Mouse (Mus musculus) gonadal fat pad, adult 2 months (tissue): Measurements from ENCODE around the gene Gpha2. TPM values are rescaled to one million over a fixed set of nuclear protein-coding genes. Genes with fewer than 3 reads are reported as not detected.

Experiments used
- DNase-seq: peaks from one replicate; pipeline ENCODE4 v3.0.0-alpha.2; 2012; ENCODE audit warnings: low read depth
- polyA plus RNA-seq: library from polyadenylated mRNA; depleted of rRNA; stranded (reverse); fragments of >200 nt; gene quantifications from 2 replicates; pipeline ENCODE4 v1.2.3, GENCODE M21; 2012; rRNA removed

Gpha2 gene
- polyA plus RNA-seq, 1 experiment: 2.8 TPM

GRCm38 (mm10) chr19:6272738-6273137 lies 46.6 kb downstream of the Gpha2 start:
- DNase-seq: no peak

GRCm38 (mm10) chr19:6273592-6273991 lies 47.4 kb downstream of the Gpha2 start:
- no peak for DNase-seq

- no peak for DNase-seq
Observed at GRCm38 (mm10) chr19:6273998-6274608, 47.9 kb downstream of the Gpha2 start.

GRCm38 (mm10) chr19:6275740-6276389 lies 49.7 kb downstream of the Gpha2 start:
- no peak for DNase-seq

GRCm38 (mm10) chr19:6276426-6277421 lies 50.5 kb downstream of the Gpha2 start, which contains the start of gene Ehd1:
Gene Ehd1 (plus strand): TSS chr19:6276725.
- DNase-seq: no peak

Other genes with a start within 250 kb of the Gpha2 start
- gene Slc22a20, start 240.2 kb upstream of the Gpha2 start, polyA plus RNA-seq: not detected in 2 replicates
- gene Capn1, start 210.5 kb upstream of the Gpha2 start, polyA plus RNA-seq: 70.6 and 85.2 TPM in 2 replicates
- 55.6 and 104 TPM in 2 replicates for gene Syvn1, start 179.8 kb upstream of the Gpha2 start, polyA plus RNA-seq
- gene Mrpl49, start 168.6 kb upstream of the Gpha2 start, polyA plus RNA-seq: 28.3 and 29.0 TPM in 2 replicates
- 1,249 and 1,627 TPM in 2 replicates for gene Fau, start 168.5 kb upstream of the Gpha2 start, polyA plus RNA-seq
- gene Znhit2, start 165.2 kb upstream of the Gpha2 start, polyA plus RNA-seq: 60.6 and 60.9 TPM in 2 replicates
- gene Tm7sf2, start 158.0 kb upstream of the Gpha2 start, polyA plus RNA-seq: 98.2 and 115 TPM in 2 replicates
- 56.9 and 64.6 TPM in 2 replicates for gene Vps51, start 149.1 kb upstream of the Gpha2 start, polyA plus RNA-seq
- gene Tmem262, start 146.3 kb upstream of the Gpha2 start, polyA plus RNA-seq: 1.2 TPM in 1 of 2 replicates, not detected in the other
- 0.20 and 0.23 TPM in 2 replicates for gene Gm28374, start 144.1 kb upstream of the Gpha2 start, polyA plus RNA-seq
- 106 and 118 TPM in 2 replicates for gene Zfpl1, start 141.4 kb upstream of the Gpha2 start, polyA plus RNA-seq
- 1.0 TPM in 2 replicates for gene Cdca5, start 141.4 kb upstream of the Gpha2 start, polyA plus RNA-seq
- gene AC131692.1, start 132.0 kb upstream of the Gpha2 start, polyA plus RNA-seq: 0.37 TPM in 1 of 2 replicates, not detected in the other
- gene Naaladl1, start 120.6 kb upstream of the Gpha2 start, polyA plus RNA-seq: 0.06 and 0.12 TPM in 2 replicates
- 25.5 and 26.0 TPM in 2 replicates for gene Sac3d1, start 107.7 kb upstream of the Gpha2 start, polyA plus RNA-seq
- 27.6 and 31.0 TPM in 2 replicates for gene Snx15, start 98.1 kb upstream of the Gpha2 start, polyA plus RNA-seq
- 2.8 and 2.9 TPM in 2 replicates for gene Batf2, start 85.4 kb upstream of the Gpha2 start, polyA plus RNA-seq
- gene Arl2, start 84.8 kb upstream of the Gpha2 start, polyA plus RNA-seq: 141 and 162 TPM in 2 replicates
- gene Majin, start 42.0 kb upstream of the Gpha2 start, polyA plus RNA-seq: 0.16 and 0.22 TPM in 2 replicates
- gene Ppp2r5b, start 9.5 kb downstream of the Gpha2 start, polyA plus RNA-seq: 54.3 and 61.5 TPM in 2 replicates
- 23.4 and 25.0 TPM in 2 replicates for gene Atg2a, start 15.3 kb downstream of the Gpha2 start, polyA plus RNA-seq
- 156 and 198 TPM in 2 replicates for gene Ehd1, start 50.3 kb downstream of the Gpha2 start, polyA plus RNA-seq
- gene Cdc42bpg, start 80.1 kb downstream of the Gpha2 start, polyA plus RNA-seq: 16.2 and 16.6 TPM in 2 replicates
- 40.4 and 48.5 TPM in 2 replicates for gene Men1, start 108.6 kb downstream of the Gpha2 start, polyA plus RNA-seq
- gene Map4k2, start 114.8 kb downstream of the Gpha2 start, polyA plus RNA-seq: 83.4 and 95.3 TPM in 2 replicates
- gene Sf1, start 137.3 kb downstream of the Gpha2 start, polyA plus RNA-seq: 95.0 and 140 TPM in 2 replicates
- 13.1 and 15.8 TPM in 2 replicates for gene Pygm, start 158.0 kb downstream of the Gpha2 start, polyA plus RNA-seq
- gene Rasgrp2, start 173.0 kb downstream of the Gpha2 start, polyA plus RNA-seq: 107 and 215 TPM in 2 replicates
- 1.6 and 1.7 TPM in 2 replicates for gene Nrxn2, start 192.4 kb downstream of the Gpha2 start, polyA plus RNA-seq